Mouse (Mus musculus) gastrocnemius, adult 8-10 months (tissue): ENCODE results near the gene Ephb2. TPM values are rescaled to one million over a fixed set of nuclear protein-coding genes. Genes with fewer than 3 reads are reported as not detected.

Experiments
- DNase-seq, 2 experiments: peaks; one replicate each; pipeline ENCODE4 v3.0.0; 2022; ENCODE audit warnings: low spot score in 2 of 2
- total RNA-seq, 4 experiments: library from RNA; stranded (reverse); gene quantifications; 2 replicates each; pipeline ENCODE4 v1.2.4; 2022

Ephb2 gene
- total RNA-seq: under 1 TPM in 3 of 4 experiments, not detected in 1; 0.24 to 0.75 (median 0.56) TPM

- DNase-seq: peak; percentile 2 to 20
Measured at GRCm38 (mm10) chr4:136835621-136836386, at the start of gene Ephb2. TSS of gene Ephb2 (minus strand) at chr4:136835988.

- DNase-seq: no peak
Measured at GRCm38 (mm10) chr4:136878601-136879000, 42.8 kb upstream of the Ephb2 start.

GRCm38 (mm10) chr4:136878171-136878570 is 42.4 kb upstream of the Ephb2 start:
- no peak for DNase-seq

- DNase-seq: no peak
Measured at GRCm38 (mm10) chr4:136876971-136877370, 41.2 kb upstream of the Ephb2 start.

- no peak for DNase-seq
Measured at GRCm38 (mm10) chr4:136875012-136875411, 39.2 kb upstream of the Ephb2 start.

GRCm38 (mm10) chr4:136868371-136868770 is 32.6 kb upstream of the Ephb2 start:
- DNase-seq: no peak

- DNase-seq: no peak
Measured at GRCm38 (mm10) chr4:136867690-136868345, 32.0 kb upstream of the Ephb2 start.

GRCm38 (mm10) chr4:136865531-136865930 is 29.7 kb upstream of the Ephb2 start:
- DNase-seq: no peak

- no peak for DNase-seq
Measured at GRCm38 (mm10) chr4:136864751-136865470, 29.1 kb upstream of the Ephb2 start.

GRCm38 (mm10) chr4:136863517-136863916 is 27.7 kb upstream of the Ephb2 start:
- DNase-seq: no peak

GRCm38 (mm10) chr4:136862411-136862810 is 26.6 kb upstream of the Ephb2 start:
- DNase-seq: no peak

GRCm38 (mm10) chr4:136861806-136862205 is 26.0 kb upstream of the Ephb2 start:
- no peak for DNase-seq

GRCm38 (mm10) chr4:136860022-136860421 is 24.2 kb upstream of the Ephb2 start:
- no peak for DNase-seq

GRCm38 (mm10) chr4:136855081-136855480 is 19.3 kb upstream of the Ephb2 start:
- no peak for DNase-seq

GRCm38 (mm10) chr4:136852989-136853388 is 17.2 kb upstream of the Ephb2 start:
- DNase-seq: no peak

GRCm38 (mm10) chr4:136852119-136852518 is 16.3 kb upstream of the Ephb2 start:
- DNase-seq: no peak

GRCm38 (mm10) chr4:136848565-136848964 is 12.8 kb upstream of the Ephb2 start:
- DNase-seq: no peak

- DNase-seq: no peak
Measured at GRCm38 (mm10) chr4:136847166-136847565, 11.4 kb upstream of the Ephb2 start.

- no peak for DNase-seq
Measured at GRCm38 (mm10) chr4:136842802-136843201, 7.0 kb upstream of the Ephb2 start.

- no peak for DNase-seq
Measured at GRCm38 (mm10) chr4:136842033-136842432, 6.2 kb upstream of the Ephb2 start.

- peak; percentile 43 to 53 for DNase-seq
Measured at GRCm38 (mm10) chr4:136841056-136841455, 5.3 kb upstream of the Ephb2 start.

- DNase-seq: no peak
Measured at GRCm38 (mm10) chr4:136838462-136838861, 2.7 kb upstream of the Ephb2 start.
